Mouse (Mus musculus): ENCODE data around the gene Tmprss9.

GRCm38 (mm10) chr10:80895697-80896096 lies 24.0 kb downstream of the Tmprss9 start:
- TF ChIP-seq POLR2A (IDR thresholded peaks at IDR 0.05; ENCODE audit: low read depth, low read length): no peak
- TF ChIP-seq CTCF (IDR thresholded peaks at IDR 0.05; ENCODE audit: extremely low read depth, insufficient read length, insufficient replicate concordance, low read depth, low read length): no peak
